Comparison of ENCODE assay signal across 8 mouse cellular contexts in the genomic region with DNA sequence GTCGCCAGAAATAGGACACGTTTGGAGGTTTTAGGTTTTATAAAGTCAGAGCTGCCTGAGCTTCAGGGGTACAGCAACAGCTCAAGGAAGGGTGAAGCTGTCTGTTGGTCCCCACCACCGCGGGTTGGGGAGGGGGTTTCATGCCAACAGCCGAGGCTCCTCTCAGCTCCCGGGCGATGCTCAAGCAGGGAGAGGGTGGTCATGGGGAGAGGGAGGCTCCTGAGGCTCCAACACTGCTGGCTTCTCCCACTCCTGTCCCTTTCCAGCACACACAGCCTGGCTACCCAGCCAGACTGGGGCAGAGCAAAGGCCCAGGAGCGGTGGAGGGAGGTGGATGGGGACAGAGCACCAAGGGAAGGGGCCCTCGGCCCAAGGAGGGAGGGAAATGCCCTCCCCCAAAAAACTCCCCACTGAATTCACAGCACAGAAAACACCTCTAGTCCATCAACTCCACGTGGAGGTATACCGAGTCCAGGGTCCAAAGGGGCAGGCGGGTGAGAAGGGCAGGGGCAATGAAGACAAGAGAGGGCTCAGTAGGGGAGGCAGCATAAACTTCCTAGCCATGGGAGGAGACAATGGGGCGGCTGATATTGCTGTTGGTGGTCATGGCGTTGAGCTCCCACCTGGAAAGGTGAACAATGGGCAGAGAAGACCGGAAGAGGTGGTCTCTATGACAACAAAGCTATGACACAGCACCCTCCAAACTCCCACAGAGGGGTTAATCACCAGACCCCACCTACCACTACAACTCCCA. TPM values are rescaled to one million over a fixed set of nuclear protein-coding genes. Genes with fewer than 3 reads are reported as not detected.
DNase-seq lines count a peak whose midpoint lies in the region; ATAC-seq lines count a peak whose summit lies in the region.

No protein-coding gene starts in this region.

- H3K4me2 ChIP-seq in heart, embryonic 14.5 days (ENCODE audit: low read length), result peak overlapping the region; percentile 81
- peak overlapping the region; percentile 92 for H3K4me2 ChIP-seq in hindbrain, embryonic 13.5 days
- H3K4me2 ChIP-seq in midbrain, embryonic 13.5 days (replicated peaks), result peak overlapping the region; percentile 94

- no peaks in the 10 kb centered on the region for H3K9me3 ChIP-seq in heart, embryonic 14.5 days (ENCODE audit: control insufficient read depth, low read length)
- H3K9me3 ChIP-seq in hindbrain, embryonic 13.5 days, result no peaks in the 10 kb centered on the region
- H3K9me3 ChIP-seq in midbrain, embryonic 13.5 days, result no peaks in the 10 kb centered on the region

- peak overlapping the region; percentile 86 for H3K9ac ChIP-seq in heart, embryonic 14.5 days (ENCODE audit: low read length)
- peak overlapping the region; percentile 79 for H3K9ac ChIP-seq in hindbrain, embryonic 13.5 days
- H3K9ac ChIP-seq in midbrain, embryonic 13.5 days (replicated peaks), result peak overlapping the region; percentile 64

- H3K36me3 ChIP-seq in heart, embryonic 14.5 days (ENCODE audit: control insufficient read depth, insufficient read depth, low read length), result peaks cover 62% of the 10 kb centered on the region
- peaks cover 57% of the 10 kb centered on the region for H3K36me3 ChIP-seq in hindbrain, embryonic 13.5 days
- H3K36me3 ChIP-seq in midbrain, embryonic 13.5 days, result peaks cover 51% of the 10 kb centered on the region

- H3K4me1 ChIP-seq in heart, embryonic 14.5 days (ENCODE audit: control insufficient read depth in 2 of 2, insufficient read depth in 2 of 2, low read length in 2 of 2), result peaks cover 21 to 31% of the 10 kb centered on the region in 2 experiments
- peaks cover 37% of the 10 kb centered on the region for H3K4me1 ChIP-seq in hindbrain, embryonic 13.5 days (replicated peaks)
- H3K4me1 ChIP-seq in midbrain, embryonic 13.5 days (replicated peaks), result peaks cover 39% of the 10 kb centered on the region

- H3K4me3 ChIP-seq in heart, embryonic 14.5 days (ENCODE audit: control insufficient read depth in 1 of 2, insufficient read depth in 1 of 2, low read depth in 1 of 2, low read length in 2 of 2), result peak overlapping the region; percentile 79 to 94
- H3K4me3 ChIP-seq in hindbrain, embryonic 13.5 days, result peak overlapping the region; percentile 78
- H3K4me3 ChIP-seq in midbrain, embryonic 13.5 days (replicated peaks), result peak overlapping the region; percentile 83

- H3K27ac ChIP-seq in heart, embryonic 14.5 days (replicated peaks in 1 of 2; ENCODE audit: control insufficient read depth in 1 of 2, insufficient read depth in 1 of 2, low read depth in 2 of 2, low read length in 2 of 2), result peak overlapping the region; percentile 75 to 80
- peak overlapping the region; percentile 80 for H3K27ac ChIP-seq in hindbrain, embryonic 13.5 days
- H3K27ac ChIP-seq in midbrain, embryonic 13.5 days, result peak overlapping the region; percentile 55

- no peaks in the 10 kb centered on the region for H3K27me3 ChIP-seq in heart, embryonic 14.5 days (ENCODE audit: control insufficient read depth, insufficient read depth, low read length)
- H3K27me3 ChIP-seq in hindbrain, embryonic 13.5 days, result no peaks in the 10 kb centered on the region
- H3K27me3 ChIP-seq in midbrain, embryonic 13.5 days, result no peaks in the 10 kb centered on the region

- WGBS in heart, embryonic 14.5 days, result 19% methylated on average over 15 of the region's 15 CpGs
- WGBS in hindbrain, embryonic 13.5 days, result 20% methylated on average over 15 of the region's 15 CpGs
- WGBS in midbrain, embryonic 13.5 days, result 15% methylated on average over 15 of the region's 15 CpGs

- DNase-seq in heart, adult 18-20 months, result no peak
- peak; percentile 89 for DNase-seq in R1 (ENCODE audit: low read depth, low spot score)
- DNase-seq in cerebellum, adult 8-10 months, result no peak
- no peak for DNase-seq in frontal cortex, postnatal 25 days (ENCODE audit: low spot score in 2 of 2)

- ATAC-seq in heart, embryonic 14.5 days (ENCODE audit: insufficient number of reproducible peaks, insufficient read depth, low FRiP score, low read depth), result 0 out of 2 replicates have a peak, but pooled peaks have one; percentile 0
- peak; percentile 43 for ATAC-seq in hindbrain, embryonic 13.5 days (ENCODE audit: low FRiP score)
- peak; percentile 64 for ATAC-seq in midbrain, embryonic 13.5 days
- no peak for ATAC-seq in monocyte, adult 5-6 weeks (replicated peaks; ENCODE audit: insufficient number of reproducible peaks, low FRiP score, low TSS enrichment, poor library complexity, severe bottlenecking)

RNA-seq across cellular contexts. Expression of gene Rrp36, which starts 0.6 kb away (rescaled TPM):
- 33.9 and 36.9 TPM in 2 replicates for polyA plus RNA-seq in heart, embryonic 14.5 days (2014; fragmentation: Nextera tagmentation; extraction: Ambion mirVana)
- 10 to 100 TPM; 13.4 to 14.2 TPM for total RNA-seq in heart, adult 18-20 months (2021)
- polyA plus RNA-seq in hindbrain, embryonic 13.5 days (2015; fragmentation: Nextera tagmentation; extraction: Ambion mirVana), result 52.3 and 56.2 TPM in 2 replicates
- 48.1 and 49.9 TPM in 2 replicates for polyA plus RNA-seq in midbrain, embryonic 13.5 days (2015; fragmentation: Nextera tagmentation; extraction: Ambion mirVana)
- total RNA-seq in monocyte, adult 5-6 weeks (2017), result 52.8 to 99.5 TPM (median 65.5 TPM) in 3 replicates

RNA-seq across cellular contexts. Expression of gene Mea1, which starts 3.9 kb away (rescaled TPM):
- 125 and 129 TPM in 2 replicates for polyA plus RNA-seq in heart, embryonic 14.5 days (2014; fragmentation: Nextera tagmentation; extraction: Ambion mirVana)
- 10 to 100 TPM; 52.0 to 52.2 TPM for total RNA-seq in heart, adult 18-20 months (2021)
- 257 and 261 TPM in 2 replicates for polyA plus RNA-seq in hindbrain, embryonic 13.5 days (2015; fragmentation: Nextera tagmentation; extraction: Ambion mirVana)
- polyA plus RNA-seq in midbrain, embryonic 13.5 days (2015; fragmentation: Nextera tagmentation; extraction: Ambion mirVana), result 237 and 241 TPM in 2 replicates
- 79.9 to 102 TPM (median 82.5 TPM) in 3 replicates for total RNA-seq in monocyte, adult 5-6 weeks (2017)

RNA-seq across cellular contexts. Expression of gene Klhdc3, which starts 6.0 kb away (rescaled TPM):
- 145 and 157 TPM in 2 replicates for polyA plus RNA-seq in heart, embryonic 14.5 days (2014; fragmentation: Nextera tagmentation; extraction: Ambion mirVana)
- 10 to 100 TPM; 53.5 to 60.2 TPM for total RNA-seq in heart, adult 18-20 months (2021)
- 162 and 164 TPM in 2 replicates for polyA plus RNA-seq in hindbrain, embryonic 13.5 days (2015; fragmentation: Nextera tagmentation; extraction: Ambion mirVana)
- 152 TPM in 2 replicates for polyA plus RNA-seq in midbrain, embryonic 13.5 days (2015; fragmentation: Nextera tagmentation; extraction: Ambion mirVana)
- total RNA-seq in monocyte, adult 5-6 weeks (2017), result 24.6 to 30.1 TPM (median 28.5 TPM) in 3 replicates

RNA-seq across cellular contexts. Expression of gene Cul7, which starts 24.6 kb away (rescaled TPM):
- polyA plus RNA-seq in heart, embryonic 14.5 days (2014; fragmentation: Nextera tagmentation; extraction: Ambion mirVana), result 31.3 and 34.3 TPM in 2 replicates
- 10 to 100 TPM; 16.9 to 18.8 TPM for total RNA-seq in heart, adult 18-20 months (2021)
- polyA plus RNA-seq in hindbrain, embryonic 13.5 days (2015; fragmentation: Nextera tagmentation; extraction: Ambion mirVana), result 40.0 and 41.2 TPM in 2 replicates
- polyA plus RNA-seq in midbrain, embryonic 13.5 days (2015; fragmentation: Nextera tagmentation; extraction: Ambion mirVana), result 41.6 and 46.3 TPM in 2 replicates
- total RNA-seq in monocyte, adult 5-6 weeks (2017), result 2.0 to 3.2 TPM (median 3.2 TPM) in 3 replicates

RNA-seq across cellular contexts. Expression of gene Mrpl2, which starts 28.7 kb away (rescaled TPM):
- 116 and 122 TPM in 2 replicates for polyA plus RNA-seq in heart, embryonic 14.5 days (2014; fragmentation: Nextera tagmentation; extraction: Ambion mirVana)
- 100 to 1,000 TPM; 136 to 141 TPM for total RNA-seq in heart, adult 18-20 months (2021)
- polyA plus RNA-seq in hindbrain, embryonic 13.5 days (2015; fragmentation: Nextera tagmentation; extraction: Ambion mirVana), result 73.5 and 75.6 TPM in 2 replicates
- 75.1 and 89.5 TPM in 2 replicates for polyA plus RNA-seq in midbrain, embryonic 13.5 days (2015; fragmentation: Nextera tagmentation; extraction: Ambion mirVana)
- 26.1 to 33.3 TPM (median 28.5 TPM) in 3 replicates for total RNA-seq in monocyte, adult 5-6 weeks (2017)
